Mouse (Mus musculus): ENCODE results near the gene Kcnk3.

Kcnk3 gene

DNA sequence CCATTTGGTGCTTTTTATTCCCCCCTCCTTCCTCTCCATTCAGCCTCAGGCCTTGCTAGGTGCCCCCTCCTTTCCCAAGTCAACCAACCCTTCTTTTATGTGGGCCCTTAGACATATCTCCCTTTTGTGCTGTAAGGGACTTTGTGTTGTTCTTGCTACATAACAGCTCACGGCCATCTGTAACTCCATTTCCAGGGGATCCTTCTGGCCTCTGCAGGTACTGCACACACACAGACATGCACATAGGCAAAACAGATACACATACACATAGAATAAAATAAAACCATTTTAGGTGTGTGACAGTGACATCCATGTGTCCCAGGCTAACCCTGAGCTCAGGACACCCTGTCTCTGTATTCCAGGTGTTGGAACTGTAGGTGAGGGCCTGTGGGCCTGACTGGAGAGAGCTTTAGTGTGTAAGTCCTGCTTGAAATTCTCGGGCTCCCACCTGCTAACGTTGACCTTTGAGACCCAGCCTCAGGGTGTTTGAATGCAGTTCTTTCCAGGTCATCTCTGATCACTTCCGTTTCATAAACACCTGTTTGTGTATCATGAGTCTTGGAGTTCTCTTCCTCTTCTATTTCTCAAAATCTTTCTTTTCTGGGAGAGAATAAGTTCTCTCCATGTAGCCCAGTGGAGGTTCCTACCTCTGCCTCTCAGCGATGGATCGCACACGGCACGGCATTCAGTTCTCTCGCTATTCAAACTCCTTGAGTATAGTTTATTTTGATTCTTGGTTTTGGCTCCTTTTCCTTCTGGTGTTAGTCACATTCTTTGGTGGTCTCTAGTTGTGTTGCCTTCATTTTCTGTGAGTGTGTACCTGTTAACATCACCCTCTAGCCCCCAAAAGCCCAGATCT lies 80.9 kb downstream of the Kcnk3 start:
- in situ Hi-C loops (cut with MboI, MseI), result loop anchor here (10.0 kb wide), 1 partner anchor 434 kb away; the partner anchor contains the start of gene Selenoi

DNA sequence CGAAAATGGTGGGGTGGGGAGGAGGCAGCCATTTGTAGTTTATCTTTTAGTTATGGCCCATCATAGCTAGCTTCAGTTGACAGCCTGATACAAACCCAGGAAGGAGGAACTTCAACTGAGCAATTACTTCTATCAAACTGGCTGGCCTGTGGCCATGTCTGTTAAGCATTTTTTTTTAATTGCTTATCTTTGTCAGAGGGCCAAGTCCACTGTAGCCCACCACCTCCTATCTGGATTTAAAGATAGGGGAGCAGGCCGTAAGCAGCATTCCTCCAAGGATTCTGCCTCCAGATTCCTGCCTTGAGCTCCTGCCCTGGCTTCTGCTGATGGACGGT lies 81.5 kb downstream of the Kcnk3 start:
- in situ Hi-C loops (cut with MboI, MseI), result loop anchor here (10.0 kb wide), 1 partner anchor 435 kb away; the partner anchor contains the start of gene Selenoi

DNA sequence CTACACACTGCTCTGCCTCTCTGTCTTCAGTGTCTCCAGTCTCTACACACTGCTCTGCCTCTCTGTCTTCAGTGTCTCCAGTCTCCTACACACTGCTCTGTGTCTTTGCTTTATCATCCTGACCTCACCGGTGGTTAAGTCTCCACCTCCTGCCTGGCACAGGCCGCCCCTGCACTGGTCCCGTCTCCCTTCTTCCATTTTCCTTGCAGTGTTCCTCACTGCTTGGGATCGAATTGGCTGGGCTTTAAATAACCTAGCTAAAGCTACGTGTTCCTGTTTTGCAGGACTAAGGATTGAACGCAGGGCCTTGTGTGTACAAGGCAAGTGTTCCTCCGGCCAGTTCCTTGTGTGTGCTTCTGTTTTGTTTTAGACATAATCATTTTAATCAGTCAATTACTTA lies 82.1 kb downstream of the Kcnk3 start:
- in situ Hi-C loops (cut with MboI, MseI), result no loop called here

DNA sequence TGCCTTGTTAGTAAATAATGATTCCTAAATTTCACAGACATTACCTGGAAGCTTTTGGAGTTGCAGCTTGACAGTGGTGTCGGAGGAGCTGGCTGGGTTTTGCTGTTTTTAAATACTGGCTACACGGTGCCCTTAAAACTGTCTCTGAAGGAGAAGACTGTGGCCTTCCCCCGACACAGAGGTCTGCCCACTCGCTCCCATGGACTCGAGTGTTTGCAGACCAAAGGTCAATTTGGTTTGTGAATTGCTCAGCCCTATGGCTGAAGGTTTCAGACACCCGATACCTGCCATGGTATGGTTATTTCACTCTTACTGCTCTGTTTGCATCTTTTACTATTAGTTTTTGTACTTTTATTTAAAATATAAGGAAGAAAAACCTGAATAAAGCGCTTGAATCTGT lies 86.0 kb downstream of the Kcnk3 start:
- in situ Hi-C loops (cut with MboI, MseI), result no loop called here
